Mouse (Mus musculus) CH12.LX (cell line): Measurements from ENCODE around the gene Agbl3.

Experiments used
- CTCF ChIP-seq, 2 experiments: IDR thresholded peaks in 1 of 2; conservative IDR thresholded peaks in 1 of 2; 2 replicates each; pipeline ENCODE4 v1.5.1; 2011 to 2012; ENCODE audit warnings: low read depth in 2 of 2, low read length in 2 of 2, improper control_type of control experiment in 1 of 2, inconsistent platforms in 1 of 2, mild to moderate bottlenecking in 1 of 2, moderate library complexity in 1 of 2
- ELF1 ChIP-seq: IDR thresholded peaks from 2 replicates; pipeline ENCODE4 v1.6.1; 2014; ENCODE audit warnings: low read depth, mild to moderate bottlenecking, inconsistent platforms, low read length, improper control_type of control experiment
- ETS1 ChIP-seq: conservative IDR thresholded peaks from 2 replicates; pipeline ENCODE4 v1.6.1; 2012; ENCODE audit warnings: low read depth, mild to moderate bottlenecking, inconsistent platforms, low read length, improper control_type of control experiment, moderate library complexity
- JUN ChIP-seq: IDR thresholded peaks from 2 replicates; pipeline ENCODE4 v1.6.1; 2011; ENCODE audit warnings: low read depth, mild to moderate bottlenecking, low read length, improper control_type of control experiment, moderate library complexity; ENCODE audit not compliant: insufficient read depth
- MAZ ChIP-seq: IDR thresholded peaks from 2 replicates; pipeline ENCODE4 v1.6.1; 2012; ENCODE audit warnings: low read depth, mild to moderate bottlenecking, inconsistent platforms, low read length, improper control_type of control experiment, moderate library complexity
- NELFE ChIP-seq: IDR thresholded peaks from 2 replicates; pipeline ENCODE4 v1.6.1; 2011; ENCODE audit warnings: low read depth, low read length, improper control_type of control experiment
- POLR2A ChIP-seq: IDR thresholded peaks from 2 replicates; pipeline ENCODE4 v1.6.1; 2011; ENCODE audit warnings: low read depth, mild to moderate bottlenecking, improper control_type of control experiment, low read length
- POLR2AphosphoS2 ChIP-seq: IDR thresholded peaks from 2 replicates; pipeline ENCODE4 v1.6.1; 2011; ENCODE audit warnings: low read depth, low read length, improper control_type of control experiment
- SMC3 ChIP-seq: IDR thresholded peaks from 2 replicates; pipeline ENCODE4 v1.6.1; 2011; ENCODE audit warnings: low read depth, low read length, improper control_type of control experiment
- TCF12 ChIP-seq: IDR thresholded peaks from 2 replicates; pipeline ENCODE4 v1.6.1; 2014; ENCODE audit warnings: low read depth, mild to moderate bottlenecking, inconsistent platforms, low read length, improper control_type of control experiment
- UBTF ChIP-seq: IDR thresholded peaks from 2 replicates; pipeline ENCODE4 v1.6.1; 2012; ENCODE audit warnings: low read depth, mild to moderate bottlenecking, inconsistent platforms, low read length, improper control_type of control experiment, moderate library complexity

DNA sequence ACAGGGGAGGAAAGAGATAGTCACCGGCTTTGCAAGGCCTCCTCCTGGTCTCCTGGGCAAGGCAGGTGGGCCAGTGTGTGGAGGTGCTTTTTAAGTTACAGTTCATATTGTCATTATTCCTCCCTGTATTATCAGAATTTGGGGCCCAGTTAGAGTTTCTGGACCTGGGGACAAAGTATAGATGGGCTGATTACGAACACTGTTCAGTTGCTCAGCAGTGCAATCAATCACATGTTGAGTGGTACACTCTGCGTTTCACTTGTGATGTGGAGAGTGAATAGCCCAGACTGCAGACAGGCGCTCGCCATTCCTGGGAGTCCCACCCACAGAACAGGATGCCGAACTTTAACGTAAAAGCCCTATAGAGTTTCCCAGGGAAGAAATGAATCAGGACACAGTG lies 104.5 kb downstream of the Agbl3 start:
- no peak for TF ChIP-seq CTCF (conservative IDR thresholded peaks at IDR 0.05 in 1 of 2, IDR thresholded peaks at IDR 0.05 in 1 of 2; ENCODE audit: low read depth in 2 of 2, low read length in 2 of 2)
- TF ChIP-seq SMC3: no peak
- TF ChIP-seq NELFE: no peak
- no peak for TF ChIP-seq POLR2A
- no peak for TF ChIP-seq JUN
- TF ChIP-seq ELF1: no peak
- TF ChIP-seq TCF12: no peak
- TF ChIP-seq MAZ: no peak
- no peak for TF ChIP-seq UBTF
- no peak for TF ChIP-seq POLR2AphosphoS2
- TF ChIP-seq ETS1: no peak
